Mouse (Mus musculus): ENCODE results near the gene Smoc1. TPM values are rescaled to one million over a fixed set of nuclear protein-coding genes. Genes with fewer than 3 reads are reported as not detected.

The Smoc1 gene
- polyA plus RNA-seq, 1 experiment from 2014 or later = 15.5 TPM

- 91% methylated on average over 5 of the region's 5 CpGs for WGBS
- ATAC-seq (replicated peaks; ENCODE audit: insufficient number of reproducible peaks, low FRiP score, low TSS enrichment, low read depth) = no peak
- no peaks in the 10 kb centered on the region for H3K9me3 ChIP-seq (replicated peaks; ENCODE audit: control insufficient read depth, low read length)
Observed at GRCm38 (mm10) chr12:81049661-81050060, 23.1 kb downstream of the Smoc1 start.

DNA sequence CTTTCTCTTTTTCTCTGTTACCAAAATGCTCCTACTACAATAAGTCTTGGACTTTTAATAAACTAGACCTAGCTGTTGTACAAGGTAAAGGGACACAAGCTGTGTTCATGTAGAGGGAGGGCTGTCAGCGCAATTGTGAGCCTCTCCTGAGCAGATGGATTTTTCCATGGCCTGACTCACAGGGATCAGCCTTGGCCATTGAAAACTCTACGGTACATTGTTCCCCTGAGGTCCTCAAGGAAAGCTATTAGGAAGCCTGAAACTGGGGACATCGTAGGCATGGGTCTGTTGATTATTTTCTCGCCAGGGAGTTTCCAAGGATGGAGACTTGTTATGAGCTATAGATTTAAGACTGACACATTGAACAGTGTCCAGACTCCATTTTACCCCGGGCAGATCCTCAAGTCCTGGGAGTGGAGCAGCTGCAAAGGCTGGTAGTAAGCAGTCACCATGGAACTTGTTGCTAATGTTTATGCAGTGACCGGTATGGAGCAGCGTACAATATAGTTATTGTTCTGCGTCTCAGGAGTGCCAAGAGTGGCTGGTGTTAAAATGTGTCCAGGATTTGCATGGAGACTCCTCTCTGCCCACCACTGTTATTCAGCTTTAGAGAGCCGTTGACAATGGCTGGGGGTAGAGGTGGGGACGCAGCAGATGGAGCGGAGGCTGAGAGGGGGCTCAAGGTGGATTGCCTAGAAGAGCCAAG lies 28.5 kb downstream of the Smoc1 start:
- H3K27ac ChIP-seq (replicated peaks; ENCODE audit: low read depth, low read length) = no peak overlapping the region
- ATAC-seq (replicated peaks; ENCODE audit: insufficient number of reproducible peaks, low FRiP score, low TSS enrichment, low read depth) (no peak), DNase-seq (ENCODE audit: low spot score) (no peak)
- H3K36me3 ChIP-seq (replicated peaks; ENCODE audit: control insufficient read depth, insufficient read depth, low read depth, low read length) = no peaks in the 10 kb centered on the region
- H3K4me2 ChIP-seq (ENCODE audit: low read depth, low read length) = no peak overlapping the region
- H3K27me3 ChIP-seq (ENCODE audit: control insufficient read depth, insufficient read depth, low read length) = no peaks in the 10 kb centered on the region
- H3K9me3 ChIP-seq (replicated peaks; ENCODE audit: control insufficient read depth, low read length) = no peaks in the 10 kb centered on the region
- H3K4me3 ChIP-seq (ENCODE audit: low read depth, low read length) = no peak overlapping the region
- 68% methylated on average over 11 of the region's 11 CpGs for WGBS
- H3K9ac ChIP-seq (replicated peaks; ENCODE audit: low read length) = no peak overlapping the region
- no peaks in the 10 kb centered on the region for H3K4me1 ChIP-seq (ENCODE audit: control insufficient read depth, insufficient read depth, low read length)

More at GRCm38 (mm10) chr12:81049661-81050060, 23.1 kb downstream of the Smoc1 start:
- no peak for DNase-seq (ENCODE audit: low spot score)
- Histone ChIP-seq H3K9ac (replicated peaks; ENCODE audit: low read length) (no peak overlapping the region), H3K36me3 (replicated peaks; ENCODE audit: control insufficient read depth, insufficient read depth, low read depth, low read length) (no peaks in the 10 kb centered on the region), H3K4me2 (ENCODE audit: low read depth, low read length) (no peak overlapping the region), H3K4me1 (ENCODE audit: control insufficient read depth, insufficient read depth, low read length) (no peaks in the 10 kb centered on the region), H3K4me3 (ENCODE audit: low read depth, low read length) (no peak overlapping the region), H3K27me3 (ENCODE audit: control insufficient read depth, insufficient read depth, low read length) (no peaks in the 10 kb centered on the region), H3K27ac (replicated peaks; ENCODE audit: low read depth, low read length) (no peak overlapping the region)

- no peaks in the 10 kb centered on the region for H3K4me1 ChIP-seq (ENCODE audit: control insufficient read depth, insufficient read depth, low read length)
- no peak overlapping the region for H3K4me2 ChIP-seq (ENCODE audit: low read depth, low read length)
- H3K27ac ChIP-seq (replicated peaks; ENCODE audit: low read depth, low read length) = no peak overlapping the region
- no peaks in the 10 kb centered on the region for H3K27me3 ChIP-seq (ENCODE audit: control insufficient read depth, insufficient read depth, low read length)
- DNase-seq (ENCODE audit: low spot score) (no peak), ATAC-seq (replicated peaks; ENCODE audit: insufficient number of reproducible peaks, low FRiP score, low TSS enrichment, low read depth) (no peak)
- H3K36me3 ChIP-seq (replicated peaks; ENCODE audit: control insufficient read depth, insufficient read depth, low read depth, low read length) = no peaks in the 10 kb centered on the region
- no peaks in the 10 kb centered on the region for H3K9me3 ChIP-seq (replicated peaks; ENCODE audit: control insufficient read depth, low read length)
- WGBS = 92% methylated on average over 2 of the region's 2 CpGs
- no peak overlapping the region for H3K4me3 ChIP-seq (ENCODE audit: low read depth, low read length)
- H3K9ac ChIP-seq (replicated peaks; ENCODE audit: low read length) = no peak overlapping the region
Observed at GRCm38 (mm10) chr12:81055811-81056210, 29.2 kb downstream of the Smoc1 start.

DNA sequence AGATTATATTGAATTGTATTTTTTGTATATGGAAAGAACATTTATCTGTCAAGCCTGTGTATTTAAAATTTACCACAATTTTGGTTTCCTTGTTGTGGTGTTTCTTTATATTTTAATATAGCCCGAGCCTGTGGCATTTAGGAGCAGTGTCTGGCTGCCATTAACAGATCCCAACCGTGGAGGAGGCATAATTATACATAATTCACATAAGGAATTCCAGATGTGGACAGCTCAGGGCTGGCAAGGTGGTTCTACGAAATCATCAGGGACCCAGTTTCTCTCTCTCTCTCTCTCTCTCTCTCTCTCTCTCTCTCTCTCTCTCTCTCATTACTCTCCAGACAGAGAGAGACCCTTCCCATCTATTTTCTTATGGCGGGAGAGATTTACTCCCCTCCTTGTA lies 31.0 kb downstream of the Smoc1 start:
- H3K27me3 ChIP-seq (ENCODE audit: control insufficient read depth, insufficient read depth, low read length) = no peaks in the 10 kb centered on the region
- 24% methylated on average over 4 of the region's 4 CpGs for WGBS
- no peaks in the 10 kb centered on the region for H3K4me1 ChIP-seq (ENCODE audit: control insufficient read depth, insufficient read depth, low read length)
- no peak overlapping the region for H3K4me3 ChIP-seq (ENCODE audit: low read depth, low read length)
- H3K9me3 ChIP-seq (replicated peaks; ENCODE audit: control insufficient read depth, low read length) = no peaks in the 10 kb centered on the region
- H3K4me2 ChIP-seq (ENCODE audit: low read depth, low read length) = no peak overlapping the region
- H3K27ac ChIP-seq (replicated peaks; ENCODE audit: low read depth, low read length) = no peak overlapping the region
- no peaks in the 10 kb centered on the region for H3K36me3 ChIP-seq (replicated peaks; ENCODE audit: control insufficient read depth, insufficient read depth, low read depth, low read length)
- no peak overlapping the region for H3K9ac ChIP-seq (replicated peaks; ENCODE audit: low read length)
- ATAC-seq (replicated peaks; ENCODE audit: insufficient number of reproducible peaks, low FRiP score, low TSS enrichment, low read depth) (no peak), DNase-seq (ENCODE audit: low spot score) (peak; percentile 79)

- no peaks in the 10 kb centered on the region for H3K9me3 ChIP-seq (replicated peaks; ENCODE audit: control insufficient read depth, low read length)
- no peak overlapping the region for H3K4me3 ChIP-seq (ENCODE audit: low read depth, low read length)
- no peaks in the 10 kb centered on the region for H3K36me3 ChIP-seq (replicated peaks; ENCODE audit: control insufficient read depth, insufficient read depth, low read depth, low read length)
- H3K9ac ChIP-seq (replicated peaks; ENCODE audit: low read length) = no peak overlapping the region
- no peaks in the 10 kb centered on the region for H3K27me3 ChIP-seq (ENCODE audit: control insufficient read depth, insufficient read depth, low read length)
- no peak for DNase-seq (ENCODE audit: low spot score)
- H3K4me2 ChIP-seq (ENCODE audit: low read depth, low read length) = no peak overlapping the region
- H3K4me1 ChIP-seq (ENCODE audit: control insufficient read depth, insufficient read depth, low read length) = no peaks in the 10 kb centered on the region
- H3K27ac ChIP-seq (replicated peaks; ENCODE audit: low read depth, low read length) = no peak overlapping the region
- whole genome bisulfite sequencing = 86% methylated on average over 3 of the region's 3 CpGs
- no peak for ATAC-seq (replicated peaks; ENCODE audit: insufficient number of reproducible peaks, low FRiP score, low TSS enrichment, low read depth)
Observed at GRCm38 (mm10) chr12:81058561-81058960, 32.0 kb downstream of the Smoc1 start.

- WGBS = 81% methylated on average over 6 of the region's 6 CpGs
- DNase-seq (ENCODE audit: low spot score) = no peak
- no peak for ATAC-seq (replicated peaks; ENCODE audit: insufficient number of reproducible peaks, low FRiP score, low TSS enrichment, low read depth)
- no peaks in the 10 kb centered on the region for H3K36me3 ChIP-seq (replicated peaks; ENCODE audit: control insufficient read depth, insufficient read depth, low read depth, low read length)
- H3K27ac ChIP-seq (replicated peaks; ENCODE audit: low read depth, low read length) = no peak overlapping the region
- H3K4me2 ChIP-seq (ENCODE audit: low read depth, low read length) = no peak overlapping the region
- H3K9ac ChIP-seq (replicated peaks; ENCODE audit: low read length) = no peak overlapping the region
- H3K4me1 ChIP-seq (ENCODE audit: control insufficient read depth, insufficient read depth, low read length) = no peaks in the 10 kb centered on the region
- no peaks in the 10 kb centered on the region for H3K27me3 ChIP-seq (ENCODE audit: control insufficient read depth, insufficient read depth, low read length)
- no peaks in the 10 kb centered on the region for H3K9me3 ChIP-seq (replicated peaks; ENCODE audit: control insufficient read depth, low read length)
- no peak overlapping the region for H3K4me3 ChIP-seq (ENCODE audit: low read depth, low read length)
Observed at GRCm38 (mm10) chr12:81061831-81062361, 35.3 kb downstream of the Smoc1 start.

DNA sequence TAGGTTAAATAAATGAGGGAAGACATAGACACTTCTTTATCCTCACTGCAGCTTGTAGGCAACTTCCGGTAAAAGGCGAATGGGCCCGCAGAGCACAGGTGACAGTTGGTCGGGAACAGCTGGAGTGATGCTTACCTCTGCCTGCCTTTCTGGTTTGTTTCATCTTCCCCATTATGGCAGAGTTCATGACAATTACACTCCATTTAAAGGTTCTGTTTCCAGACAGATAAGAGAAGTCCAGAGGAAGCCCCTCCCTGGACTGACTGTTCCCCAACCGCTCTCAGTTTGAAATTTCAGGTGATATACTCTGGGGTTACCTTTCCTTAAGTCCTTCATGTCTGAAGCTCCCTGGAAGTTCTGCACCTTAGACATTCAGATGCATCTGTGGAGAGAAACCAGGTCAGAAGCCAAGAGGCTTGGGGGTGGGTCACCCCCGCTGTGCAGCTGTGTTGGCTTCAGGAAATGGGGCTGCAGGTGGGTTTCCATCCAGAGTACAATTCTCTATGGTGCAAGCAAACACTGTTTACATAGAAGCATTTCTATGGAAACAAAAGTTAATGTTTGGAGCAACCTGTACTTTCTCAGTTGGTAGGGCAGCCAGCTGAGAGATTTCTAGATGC lies 36.8 kb downstream of the Smoc1 start:
- ATAC-seq (replicated peaks; ENCODE audit: insufficient number of reproducible peaks, low FRiP score, low TSS enrichment, low read depth) (no peak), DNase-seq (ENCODE audit: low spot score) (no peak)
- no peak overlapping the region for H3K27ac ChIP-seq (replicated peaks; ENCODE audit: low read depth, low read length)
- no peak overlapping the region for H3K9ac ChIP-seq (replicated peaks; ENCODE audit: low read length)
- H3K4me3 ChIP-seq (ENCODE audit: low read depth, low read length) = no peak overlapping the region
- WGBS = 90% methylated on average over 6 of the region's 6 CpGs
- no peaks in the 10 kb centered on the region for H3K36me3 ChIP-seq (replicated peaks; ENCODE audit: control insufficient read depth, insufficient read depth, low read depth, low read length)
- H3K4me1 ChIP-seq (ENCODE audit: control insufficient read depth, insufficient read depth, low read length) = no peaks in the 10 kb centered on the region
- no peak overlapping the region for H3K4me2 ChIP-seq (ENCODE audit: low read depth, low read length)
- no peaks in the 10 kb centered on the region for H3K27me3 ChIP-seq (ENCODE audit: control insufficient read depth, insufficient read depth, low read length)
- no peaks in the 10 kb centered on the region for H3K9me3 ChIP-seq (replicated peaks; ENCODE audit: control insufficient read depth, low read length)

- H3K36me3 ChIP-seq (replicated peaks; ENCODE audit: control insufficient read depth, insufficient read depth, low read depth, low read length) = no peaks in the 10 kb centered on the region
- 90% methylated on average over 2 of the region's 2 CpGs for WGBS
- no peaks in the 10 kb centered on the region for H3K27me3 ChIP-seq (ENCODE audit: control insufficient read depth, insufficient read depth, low read length)
- DNase-seq (ENCODE audit: low spot score) (no peak), ATAC-seq (replicated peaks; ENCODE audit: insufficient number of reproducible peaks, low FRiP score, low TSS enrichment, low read depth) (no peak)
- no peaks in the 10 kb centered on the region for H3K4me1 ChIP-seq (ENCODE audit: control insufficient read depth, insufficient read depth, low read length)
- H3K9ac ChIP-seq (replicated peaks; ENCODE audit: low read length) = no peak overlapping the region
- H3K4me2 ChIP-seq (ENCODE audit: low read depth, low read length) = no peak overlapping the region
- no peak overlapping the region for H3K27ac ChIP-seq (replicated peaks; ENCODE audit: low read depth, low read length)
- 0 out of 2 replicates have a peak, but pooled peaks cover 2% of the 10 kb centered on the region for H3K9me3 ChIP-seq (replicated peaks; ENCODE audit: control insufficient read depth, low read length)
- no peak overlapping the region for H3K4me3 ChIP-seq (ENCODE audit: low read depth, low read length)
Observed at GRCm38 (mm10) chr12:81074139-81074538, 47.5 kb downstream of the Smoc1 start.
